13 mouse cellular contexts compared by ENCODE assay signal in genomic region chr11:109598778-109599570, GRCm38 (mm10). TPM values are rescaled to one million over a fixed set of nuclear protein-coding genes. Genes with fewer than 3 reads are reported as not detected.
DNase-seq lines count a peak whose midpoint lies in the region; ATAC-seq and TF ChIP-seq lines count a peak whose summit lies in the region.
"Had no signal": no experiment of that assay in that cellular context is flagged by ENCODE, and none has a peak within 500 bp of the region (broad histone marks: within the 10 kb centered on the region; RNA-seq: fewer than 3 reads in every experiment).

No protein-coding gene starts in this region.

- peaks cover 3% of the 10 kb centered on the region; the same call in 1 of the 2 replicates for H3K36me3 ChIP-seq in hindbrain, postnatal 0 days (ENCODE audit: insufficient read depth, low read length)
- peaks cover 26% of the 10 kb centered on the region for H3K36me3 ChIP-seq in hindbrain, embryonic 10.5 days
- H3K36me3 ChIP-seq in intestine, postnatal 0 days (ENCODE audit: control insufficient read depth, insufficient read depth) = peaks cover 60% of the 10 kb centered on the region
- H3K36me3 ChIP-seq: hindbrain, embryonic 15.5 days had no signal

- no peak overlapping the region for H3K4me2 ChIP-seq in hindbrain, postnatal 0 days (ENCODE audit: low read depth, low read length)
- H3K4me2 ChIP-seq in intestine, postnatal 0 days (replicated peaks; ENCODE audit: low read depth) = no peak overlapping the region
- H3K4me2 ChIP-seq: hindbrain, embryonic 15.5 days had no signal

- no peak for TF ChIP-seq POLR2A in lung, adult 2 months (IDR thresholded peaks at IDR 0.05; ENCODE audit: borderline replicate concordance, extremely low read depth, low read depth, low read length)

- H3K27ac ChIP-seq in hindbrain, postnatal 0 days = no peak overlapping the region
- H3K27ac ChIP-seq in hindbrain, embryonic 10.5 days = no peak overlapping the region
- no peak overlapping the region for H3K27ac ChIP-seq in intestine, postnatal 0 days (ENCODE audit: low read depth, low read length)
- H3K27ac ChIP-seq: embryonic facial prominence, embryonic 10.5 days; hindbrain, embryonic 15.5 days had no signal

- no peaks in the 10 kb centered on the region for H3K4me1 ChIP-seq in hindbrain, postnatal 0 days (ENCODE audit: insufficient read depth, low read length)
- H3K4me1 ChIP-seq in hindbrain, embryonic 10.5 days (replicated peaks) = no peaks in the 10 kb centered on the region
- no peaks in the 10 kb centered on the region for H3K4me1 ChIP-seq in lung, adult 2 months (ENCODE audit: control insufficient read depth, insufficient read depth, low read length)
- no peaks in the 10 kb centered on the region for H3K4me1 ChIP-seq in intestine, postnatal 0 days (replicated peaks; ENCODE audit: control insufficient read depth, insufficient read depth, low read length)
- H3K4me1 ChIP-seq: hindbrain, embryonic 15.5 days had no signal

- DNase-seq in hindbrain, postnatal 0 days (ENCODE audit: low spot score) = no peak
- DNase-seq in hindbrain, embryonic 10.5 days (ENCODE audit: low spot score) = no peak
- no peak for DNase-seq in lung, adult 2 months
- DNase-seq in lung, postnatal 25 days (ENCODE audit: low spot score) = no peak
- DNase-seq in ES-CJ7 (ENCODE audit: low read depth, low spot score) = peak; percentile 37
- DNase-seq in thymus, postnatal 0 days (ENCODE audit: low spot score) = no peak
- DNase-seq: cerebellum, postnatal 25 days; heart, postnatal 10 days had no signal

- TF ChIP-seq CTCF in hindbrain, postnatal 0 days (IDR thresholded peaks at IDR 0.05; ENCODE audit: low read depth) = peak; percentile 17; the same call in 1 of the 2 replicates
- TF ChIP-seq CTCF in lung, adult 2 months (IDR thresholded peaks at IDR 0.05; ENCODE audit: insufficient read depth, low read length) = 0 out of 2 replicates have a peak, but pooled peaks have one; percentile 16
- peak; percentile 48 for TF ChIP-seq CTCF in intestine, postnatal 0 days (IDR thresholded peaks at IDR 0.05; ENCODE audit: low read depth)

- 88% methylated on average over 12 of the region's 12 CpGs for WGBS in hindbrain, postnatal 0 days
- 84% methylated on average over 12 of the region's 12 CpGs for WGBS in hindbrain, embryonic 10.5 days
- WGBS in lung, adult 2 months = 82% methylated on average over 12 of the region's 12 CpGs
- WGBS in intestine, postnatal 0 days = 90% methylated on average over 12 of the region's 12 CpGs

- no peaks in the 10 kb centered on the region for H3K9me3 ChIP-seq in hindbrain, postnatal 0 days (ENCODE audit: low read length)
- H3K9me3 ChIP-seq in hindbrain, embryonic 10.5 days = no peaks in the 10 kb centered on the region
- no peaks in the 10 kb centered on the region for H3K9me3 ChIP-seq in intestine, postnatal 0 days (ENCODE audit: control insufficient read depth)
- H3K9me3 ChIP-seq: embryonic facial prominence, embryonic 10.5 days; hindbrain, embryonic 15.5 days had no signal

- H3K4me3 ChIP-seq in hindbrain, postnatal 0 days (ENCODE audit: low read length) = no peak overlapping the region
- no peak overlapping the region for H3K4me3 ChIP-seq in hindbrain, embryonic 10.5 days
- H3K4me3 ChIP-seq in lung, adult 2 months (replicated peaks; ENCODE audit: extremely low read depth, low read depth, low read length) = no peak overlapping the region
- H3K4me3 ChIP-seq in intestine, postnatal 0 days (ENCODE audit: low read depth, low read length) = no peak overlapping the region
- H3K4me3 ChIP-seq: embryonic facial prominence, embryonic 10.5 days; erythroblast, embryonic 14.5 days; hindbrain, embryonic 15.5 days had no signal

- no peaks in the 10 kb centered on the region for H3K27me3 ChIP-seq in hindbrain, postnatal 0 days (ENCODE audit: insufficient read depth, low read length)
- no peaks in the 10 kb centered on the region for H3K27me3 ChIP-seq in hindbrain, embryonic 10.5 days (ENCODE audit: insufficient read depth, poor library complexity, severe bottlenecking)
- no peaks in the 10 kb centered on the region for H3K27me3 ChIP-seq in intestine, postnatal 0 days (replicated peaks; ENCODE audit: control insufficient read depth, insufficient read depth, low read length)
- H3K27me3 ChIP-seq: hindbrain, embryonic 15.5 days had no signal

- no peak overlapping the region for H3K9ac ChIP-seq in hindbrain, postnatal 0 days (replicated peaks; ENCODE audit: low read length)
- no peak overlapping the region for H3K9ac ChIP-seq in intestine, postnatal 0 days (ENCODE audit: low read depth, low read length)
- H3K9ac ChIP-seq: hindbrain, embryonic 15.5 days had no signal

- no peak for ATAC-seq in hindbrain, postnatal 0 days
- ATAC-seq in intestine, postnatal 0 days = no peak
- no peak for ATAC-seq in cerebellum, adult (ENCODE audit: insufficient number of reproducible peaks, low FRiP score, low TSS enrichment)

RNA-seq across cellular contexts. Expression of gene Wipi1, which starts 12.8 kb away (rescaled TPM):
- total RNA-seq in hindbrain, postnatal 0 days (2014; rRNA removed) = 14.6 and 23.3 TPM in 2 replicates
- polyA plus RNA-seq in hindbrain, postnatal 0 days (2015; fragmentation: Nextera tagmentation; extraction: Ambion mirVana) = 21.0 and 23.5 TPM in 2 replicates
- 16.0 and 16.2 TPM in 2 replicates for polyA plus RNA-seq in hindbrain, embryonic 10.5 days (2016; fragmentation: Nextera tagmentation; extraction: Ambion mirVana)
- 16.3 and 20.3 TPM in 2 replicates for polyA plus RNA-seq in lung, adult 2 months (2012; rRNA removed)
- 28.2 and 30.4 TPM in 2 replicates for polyA plus RNA-seq in intestine, postnatal 0 days (2015; fragmentation: Nextera tagmentation; extraction: Ambion mirVana)
- 12.3 and 14.4 TPM in 2 replicates for polyA plus RNA-seq in thymus, postnatal 0 days (2015; fragmentation: Nextera tagmentation; extraction: Ambion mirVana)

RNA-seq across cellular contexts. Expression of gene Prkar1a, which starts 50.2 kb away (rescaled TPM):
- 190 and 198 TPM in 2 replicates for total RNA-seq in hindbrain, postnatal 0 days (2014; rRNA removed)
- 425 and 435 TPM in 2 replicates for polyA plus RNA-seq in hindbrain, postnatal 0 days (2015; fragmentation: Nextera tagmentation; extraction: Ambion mirVana)
- polyA plus RNA-seq in hindbrain, embryonic 10.5 days (2016; fragmentation: Nextera tagmentation; extraction: Ambion mirVana) = 313 and 331 TPM in 2 replicates
- polyA plus RNA-seq in lung, adult 2 months (2012; rRNA removed) = 110 and 128 TPM in 2 replicates
- polyA plus RNA-seq in intestine, postnatal 0 days (2015; fragmentation: Nextera tagmentation; extraction: Ambion mirVana) = 180 and 188 TPM in 2 replicates
- 353 and 361 TPM in 2 replicates for polyA plus RNA-seq in thymus, postnatal 0 days (2015; fragmentation: Nextera tagmentation; extraction: Ambion mirVana)
